Mouse (Mus musculus) forebrain, embryonic 12.5 days (tissue): ENCODE results near the gene Hist1h3e. TPM values are rescaled to one million over a fixed set of nuclear protein-coding genes. Genes with fewer than 3 reads are reported as not detected.
"Not testable (repeated sequence)": the region's sequence is repeated elsewhere in the genome, so short reads cannot be mapped to it uniquely, and the experiment has no call there.

Experiments
- ATAC-seq: fragments of 200-750 bp; cut with Nextera tagmentation; 2 replicates; pipeline ENCODE4 v1.8.0; 2017; ENCODE audit warnings: moderate TSS enrichment; ENCODE audit not compliant: low FRiP score
- H3K27ac ChIP-seq: fragments of 300-500 bp; sonication (generic); 2 replicates; pipeline ENCODE4 v1.5.1; 2016; ENCODE audit warnings: mild to moderate bottlenecking
- H3K27me3 ChIP-seq: fragments of 300-500 bp; sonication (generic); 2 replicates; pipeline ENCODE4 v1.6.1; 2016; ENCODE audit warnings: mild to moderate bottlenecking
- H3K36me3 ChIP-seq: fragments of 300-500 bp; sonication (generic); replicated peaks from 2 replicates; pipeline ENCODE4 v1.6.1; 2016; ENCODE audit warnings: mild to moderate bottlenecking
- H3K4me1 ChIP-seq: fragments of 300-500 bp; sonication (generic); 2 replicates; pipeline ENCODE4 v1.6.1; 2016
- H3K4me2 ChIP-seq: fragments of 300-500 bp; sonication (generic); 2 replicates; pipeline ENCODE4 v1.6.1; 2016; ENCODE audit warnings: mild to moderate bottlenecking, moderate library complexity
- H3K4me3 ChIP-seq: fragments of 300-500 bp; sonication (generic); replicated peaks from 2 replicates; pipeline ENCODE4 v1.5.1; 2016; ENCODE audit warnings: mild to moderate bottlenecking
- H3K9ac ChIP-seq: fragments of 300-500 bp; sonication (generic); 2 replicates; pipeline ENCODE4 v1.6.1; 2016; ENCODE audit warnings: mild to moderate bottlenecking
- H3K9me3 ChIP-seq: fragments of 300-500 bp; sonication (generic); 2 replicates; pipeline ENCODE4 v1.6.1; 2016
- WGBS: fragments of 180-500 bp; shearing (Covaris S2); methylation state at CpG from one replicate; pipeline ENCODE4 v1.1.7; 2016; 5-methylcytosine and 5-hydroxymethylcytosine counted together
- polyA plus RNA-seq: library from polyadenylated mRNA; unstranded; fragments of >200 nt; fragmentation: Nextera tagmentation; extraction: Ambion mirVana; gene quantifications from 2 replicates; pipeline ENCODE4 v1.2.1, GENCODE M21; 2016

Gene Hist1h3e
- polyA plus RNA-seq, 1 experiment from 2014 or later: 7.6 TPM

DNA sequence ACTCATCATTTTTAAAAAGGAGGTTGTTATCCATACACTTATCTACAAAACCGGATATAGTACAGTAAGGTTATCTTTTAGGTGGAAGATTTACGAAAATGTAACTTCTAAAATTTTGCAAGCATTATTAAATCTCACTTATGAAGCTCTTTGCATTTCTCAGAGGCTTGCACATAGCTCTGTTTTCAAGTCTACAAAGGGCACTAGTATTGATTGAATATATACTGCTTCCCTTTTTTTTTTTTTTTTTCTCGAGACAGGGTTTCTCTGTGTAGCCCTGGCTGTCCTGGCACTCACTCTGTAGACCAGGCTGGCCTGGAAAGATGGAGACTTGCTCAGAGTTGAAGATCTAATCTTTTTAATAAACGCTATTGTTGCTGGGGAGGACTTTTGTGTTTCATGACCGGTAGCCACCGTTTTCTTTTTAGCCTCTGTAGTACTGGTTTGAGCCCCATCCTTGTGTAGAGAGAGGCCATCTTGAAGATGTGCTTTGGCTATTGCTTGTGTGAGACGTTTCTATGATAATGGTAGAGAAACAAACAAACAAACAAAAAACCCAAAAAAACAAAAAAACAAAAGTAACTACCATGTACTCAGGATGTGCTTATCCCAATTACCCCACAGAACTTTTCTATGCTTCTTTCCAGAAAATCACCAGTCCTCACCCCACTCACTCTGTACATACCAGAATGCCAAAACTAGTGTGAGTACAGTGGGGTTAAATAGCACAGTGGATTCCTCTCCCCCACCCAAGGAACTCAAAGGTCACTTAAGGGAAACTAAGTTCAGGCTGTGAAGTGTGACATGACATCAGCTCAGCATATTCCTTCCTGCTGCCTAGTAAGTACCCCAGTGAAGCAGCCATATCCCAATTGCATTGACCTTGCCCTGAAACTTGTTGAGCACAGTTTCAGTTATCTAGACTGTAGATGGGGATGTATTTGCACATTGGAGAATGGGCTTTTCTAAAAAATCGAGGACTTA is 9.9 kb downstream of the Hist1h3e start:
- H3K4me1 ChIP-seq: peaks cover 23% of the 10 kb centered on the region
- WGBS: 46% methylated on average over 8 of the region's 8 CpGs

DNA sequence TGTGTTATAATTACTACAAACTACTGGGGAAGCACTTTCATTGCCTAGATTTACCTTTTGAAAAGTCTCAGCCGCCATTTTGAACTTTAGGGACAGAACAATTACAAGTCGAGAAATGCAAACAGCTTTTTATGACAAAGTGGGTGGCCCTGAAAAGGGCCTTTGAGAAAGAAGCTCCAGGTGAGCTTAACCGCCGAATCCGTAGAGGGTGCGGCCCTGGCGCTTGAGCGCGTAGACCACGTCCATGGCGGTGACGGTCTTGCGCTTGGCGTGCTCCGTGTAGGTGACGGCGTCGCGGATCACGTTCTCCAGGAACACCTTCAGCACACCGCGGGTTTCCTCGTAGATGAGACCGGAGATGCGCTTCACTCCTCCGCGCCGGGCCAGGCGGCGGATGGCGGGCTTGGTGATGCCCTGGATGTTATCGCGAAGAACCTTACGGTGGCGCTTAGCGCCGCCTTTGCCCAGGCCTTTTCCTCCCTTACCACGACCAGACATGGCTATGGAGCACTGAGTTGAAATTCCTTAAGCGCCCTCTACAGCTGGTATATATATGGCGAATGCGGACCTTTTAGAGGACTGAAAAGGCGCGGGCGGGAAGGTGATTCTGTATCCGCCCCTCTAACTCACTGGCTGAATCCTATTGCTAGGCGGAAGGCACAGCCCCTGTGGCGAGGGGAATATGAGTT is 10.9 kb downstream of the Hist1h3e start, which contains the start of gene Hist1h4f:
Gene Hist1h4f (minus strand): TSS at position 503 of the 689 bp plus-strand sequence.
- H3K9ac ChIP-seq: peak within 1 kb of the TSS; percentile 67
- H3K27me3 ChIP-seq, H3K9me3 ChIP-seq, H3K36me3 ChIP-seq: not testable (repeated sequence)
- H3K27ac ChIP-seq: peak within 1 kb of the TSS; percentile 94
- H3K4me3 ChIP-seq: peak within 1 kb of the TSS; percentile 45
- WGBS: under 1% methylated on average over 47 of the region's 47 CpGs
- peaks cover 18% of the 10 kb centered on the region for H3K4me1 ChIP-seq
- peak within 1 kb of the TSS; percentile 58 for H3K4me2 ChIP-seq
- peak; percentile 84 for ATAC-seq

More for the DNA sequence above, 9.9 kb downstream of the Hist1h3e start:
- peak overlapping the region; percentile 58 for H3K4me2 ChIP-seq
- H3K36me3 ChIP-seq: no peaks in the 10 kb centered on the region
- ATAC-seq: no peak
- H3K9ac ChIP-seq: 0 out of 2 replicates have a peak overlapping the region, but pooled peaks have one; percentile 67
- H3K4me3 ChIP-seq: peak overlapping the region; percentile 45
- H3K27me3 ChIP-seq: no peaks in the 10 kb centered on the region
- no peaks in the 10 kb centered on the region for H3K9me3 ChIP-seq
- peak overlapping the region; percentile 94 for H3K27ac ChIP-seq

DNA sequence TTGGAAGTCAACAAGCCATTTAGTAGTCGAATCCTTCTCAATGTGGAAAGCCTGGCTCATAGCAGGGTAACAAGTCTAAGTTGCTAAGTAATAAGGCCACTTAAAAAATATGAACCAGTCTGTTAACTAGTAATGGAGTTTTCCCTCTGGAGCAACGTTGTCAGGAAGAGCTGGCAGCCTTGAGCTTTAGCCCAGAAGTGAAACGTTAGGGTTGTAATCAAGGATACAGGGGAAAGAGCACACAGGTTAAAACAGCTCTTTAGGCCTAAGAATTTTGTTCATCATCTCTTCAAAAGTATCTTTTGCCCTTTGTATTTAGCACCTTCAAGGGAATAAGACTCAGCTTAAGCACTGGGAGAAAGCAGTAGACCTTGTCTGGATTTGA is 11.4 kb downstream of the Hist1h3e start:
- peaks cover 18% of the 10 kb centered on the region; the same call in 1 of the 2 replicates for H3K4me1 ChIP-seq
- no peaks in the 10 kb centered on the region for H3K36me3 ChIP-seq
- H3K27me3 ChIP-seq: no peaks in the 10 kb centered on the region
- peak overlapping the region; percentile 45 for H3K4me3 ChIP-seq
- 7% methylated on average over 3 of the region's 3 CpGs for WGBS
- peak overlapping the region; percentile 67 for H3K9ac ChIP-seq
- H3K27ac ChIP-seq: peak overlapping the region; percentile 94
- peak overlapping the region; percentile 58 for H3K4me2 ChIP-seq
- ATAC-seq: no peak
- no peaks in the 10 kb centered on the region for H3K9me3 ChIP-seq

DNA sequence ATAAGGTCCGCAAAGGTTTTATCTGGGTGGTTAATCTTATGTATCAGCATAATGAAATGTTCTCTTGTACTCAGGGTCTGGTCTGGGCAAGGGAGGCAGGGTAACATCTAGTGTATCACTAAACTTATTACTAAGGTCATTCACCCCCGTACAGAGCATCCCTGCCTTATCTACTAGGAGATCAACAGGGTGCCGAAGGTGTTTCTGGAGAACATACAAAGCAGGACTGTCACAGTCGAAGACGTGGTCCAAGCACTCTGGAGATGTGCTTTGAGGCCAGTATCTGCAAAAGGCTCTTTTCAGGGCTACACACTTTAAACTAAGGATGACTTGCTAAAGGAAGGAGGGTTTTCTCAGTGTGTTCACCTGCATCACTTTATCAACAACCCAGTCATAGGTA is 15.5 kb downstream of the Hist1h3e start:
- H3K27ac ChIP-seq: peak overlapping the region; percentile 14
- no peak overlapping the region for H3K4me3 ChIP-seq
- H3K9ac ChIP-seq: no peak overlapping the region
- no peaks in the 10 kb centered on the region for H3K9me3 ChIP-seq
- no peak overlapping the region for H3K4me2 ChIP-seq
- ATAC-seq: no peak
- H3K36me3 ChIP-seq: no peaks in the 10 kb centered on the region
- H3K4me1 ChIP-seq: peaks cover 17% of the 10 kb centered on the region
- 81% methylated on average over 5 of the region's 5 CpGs for WGBS
- no peaks in the 10 kb centered on the region for H3K27me3 ChIP-seq

DNA sequence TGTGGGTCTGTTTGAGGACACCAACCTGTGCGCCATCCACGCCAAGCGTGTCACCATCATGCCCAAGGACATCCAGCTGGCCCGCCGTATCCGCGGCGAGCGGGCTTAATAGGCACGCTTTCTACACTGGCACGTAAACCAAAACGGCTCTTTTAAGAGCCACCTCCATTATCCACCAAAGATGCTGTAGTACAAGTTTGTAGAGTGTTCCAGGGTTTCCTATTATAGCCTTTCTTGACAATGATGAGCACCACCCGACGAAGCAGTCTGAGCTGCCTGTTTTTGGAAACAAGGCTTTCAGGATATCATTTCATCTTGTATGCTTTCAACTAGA is 17.4 kb downstream of the Hist1h3e start:
- WGBS: 1% methylated on average over 13 of the region's 14 CpGs

DNA sequence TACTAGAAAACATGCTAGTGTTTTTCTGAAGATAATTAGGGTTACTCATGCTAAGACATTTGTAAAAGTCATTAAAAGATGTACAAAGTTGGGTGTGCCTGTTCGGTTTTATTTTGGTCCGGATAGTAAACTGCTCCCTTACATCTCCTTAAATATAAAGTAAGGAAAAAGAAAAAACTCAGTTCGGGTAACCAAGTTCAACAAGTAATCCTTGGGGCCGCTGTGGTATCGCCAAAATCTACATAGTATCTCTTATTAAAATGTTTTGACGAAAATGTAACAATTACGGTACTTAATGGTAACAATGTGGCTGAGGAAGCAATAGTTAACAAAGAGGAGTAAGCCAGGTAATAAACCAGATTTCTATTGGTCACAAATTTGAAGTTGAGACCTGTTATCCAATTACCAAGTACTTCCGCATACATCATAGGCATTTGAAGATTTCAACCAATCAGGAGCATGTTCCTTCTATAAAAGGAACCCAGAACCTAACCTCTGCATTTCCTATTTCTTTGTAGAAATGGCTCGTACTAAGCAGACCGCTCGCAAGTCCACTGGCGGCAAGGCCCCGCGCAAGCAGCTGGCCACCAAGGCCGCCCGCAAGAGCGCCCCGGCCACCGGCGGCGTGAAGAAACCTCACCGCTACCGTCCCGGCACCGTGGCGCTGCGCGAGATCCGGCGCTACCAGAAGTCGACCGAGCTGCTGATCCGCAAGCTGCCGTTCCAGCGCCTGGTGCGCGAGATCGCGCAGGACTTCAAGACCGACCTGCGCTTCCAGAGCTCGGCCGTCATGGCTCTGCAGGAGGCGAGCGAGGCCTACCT is 18.0 kb downstream of the Hist1h3e start, which contains the start of gene Hist1h3f:
Gene Hist1h3f (plus strand): TSS at position 88 of the 822 bp plus-strand sequence.
- peak within 1 kb of the TSS; percentile 94 for H3K27ac ChIP-seq
- H3K27me3 ChIP-seq: no peaks in the 10 kb centered on the region
- ATAC-seq: peak; percentile 95
- H3K4me2 ChIP-seq: peak within 1 kb of the TSS; percentile 62
- H3K9ac ChIP-seq: peak within 1 kb of the TSS; percentile 61
- under 1% methylated on average over 25 of the region's 45 CpGs for WGBS
- peak within 1 kb of the TSS; percentile 47 for H3K4me3 ChIP-seq
- peaks cover 10% of the 10 kb centered on the region; the same call in 1 of the 2 replicates for H3K4me1 ChIP-seq
- H3K9me3 ChIP-seq: no peaks in the 10 kb centered on the region
- no peaks in the 10 kb centered on the region for H3K36me3 ChIP-seq

More for the DNA sequence above, 17.4 kb downstream of the Hist1h3e start:
- Histone ChIP-seq H3K4me2 (peak overlapping the region; percentile 62), H3K4me3 (peak overlapping the region; percentile 47), H3K4me1 (peaks cover 10% of the 10 kb centered on the region; the same call in 1 of the 2 replicates), H3K27ac (peak overlapping the region; percentile 94), H3K9ac (peak overlapping the region; percentile 57; the same call in 1 of the 2 replicates)
- H3K9me3 ChIP-seq, H3K36me3 ChIP-seq, H3K27me3 ChIP-seq: not testable (repeated sequence)
- ATAC-seq: peak; percentile 1; the same call in 1 of the 2 replicates

DNA sequence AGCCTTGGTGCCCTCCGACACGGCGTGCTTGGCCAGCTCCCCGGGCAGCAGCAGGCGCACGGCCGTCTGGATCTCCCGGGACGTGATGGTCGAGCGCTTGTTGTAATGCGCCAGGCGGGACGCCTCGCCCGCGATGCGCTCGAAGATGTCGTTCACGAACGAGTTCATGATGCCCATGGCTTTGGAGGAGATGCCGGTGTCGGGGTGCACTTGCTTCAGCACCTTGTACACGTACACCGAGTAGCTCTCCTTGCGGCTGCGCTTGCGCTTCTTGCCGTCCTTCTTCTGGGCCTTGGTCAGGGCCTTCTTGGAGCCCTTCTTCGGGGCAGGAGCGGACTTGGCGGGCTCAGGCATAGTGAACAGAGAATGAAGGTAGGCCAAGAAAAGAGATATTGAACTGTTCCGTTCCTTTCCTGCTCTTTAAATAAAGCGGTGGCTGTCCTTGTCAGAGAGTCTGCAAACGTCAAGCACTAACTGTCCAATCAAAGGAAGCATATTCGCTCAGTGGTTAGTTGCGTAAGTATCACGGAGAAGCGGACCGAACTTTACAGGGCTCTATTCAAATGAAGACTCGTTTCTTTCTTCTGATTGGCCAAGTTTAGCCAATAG is 19.1 kb downstream of the Hist1h3e start, which contains the start of gene Hist1h2bh:
Gene Hist1h2bh (minus strand): TSS at position 394 of the 609 bp plus-strand sequence.
- not testable (repeated sequence) for H3K27me3 ChIP-seq, H3K36me3 ChIP-seq, H3K9me3 ChIP-seq
- under 1% methylated on average over 42 of the region's 42 CpGs for WGBS
- Histone ChIP-seq H3K4me1 (peaks cover 10% of the 10 kb centered on the region; the same call in 1 of the 2 replicates), H3K9ac (peak within 1 kb of the TSS; percentile 61), H3K4me2 (peak within 1 kb of the TSS; percentile 62), H3K4me3 (peak within 1 kb of the TSS; percentile 47), H3K27ac (peak within 1 kb of the TSS; percentile 92)
- peak; percentile 92 for ATAC-seq

DNA sequence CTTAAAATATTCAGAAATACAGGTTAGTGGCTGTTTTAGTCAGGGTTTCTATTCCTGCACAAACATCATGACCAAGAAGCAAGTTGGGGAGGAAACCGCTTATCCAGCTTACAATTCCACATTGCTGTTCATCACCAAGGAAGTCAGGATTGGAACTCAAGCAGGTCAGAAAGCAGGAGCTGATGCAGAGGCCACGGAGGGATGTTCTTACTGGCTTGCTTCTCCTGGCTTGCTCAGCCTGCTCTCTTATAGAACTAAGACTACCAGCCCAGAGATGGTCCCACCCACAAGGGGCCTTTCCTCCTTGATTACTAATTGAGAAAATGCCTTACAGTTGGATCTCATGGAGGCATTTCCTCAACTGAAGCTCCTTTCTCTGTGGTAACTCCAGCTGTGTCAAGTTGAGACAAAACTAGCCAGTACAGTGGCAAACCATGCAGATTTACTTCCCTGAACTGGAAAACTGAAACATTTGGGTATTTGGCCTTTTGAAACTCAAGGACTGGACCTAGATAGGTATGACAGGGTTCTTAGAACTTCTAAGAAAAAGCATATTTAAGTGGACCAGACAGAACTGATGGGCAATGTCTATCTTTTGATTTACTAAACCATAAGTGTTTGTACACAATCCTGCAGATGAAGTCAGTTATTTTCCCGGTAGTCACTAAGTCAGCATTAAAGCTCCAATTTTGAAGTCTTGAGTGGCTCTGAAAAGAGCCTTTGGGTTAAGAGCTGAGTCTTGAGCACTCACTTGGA is 19.8 kb downstream of the Hist1h3e start:
- not testable (repeated sequence) for ATAC-seq

DNA sequence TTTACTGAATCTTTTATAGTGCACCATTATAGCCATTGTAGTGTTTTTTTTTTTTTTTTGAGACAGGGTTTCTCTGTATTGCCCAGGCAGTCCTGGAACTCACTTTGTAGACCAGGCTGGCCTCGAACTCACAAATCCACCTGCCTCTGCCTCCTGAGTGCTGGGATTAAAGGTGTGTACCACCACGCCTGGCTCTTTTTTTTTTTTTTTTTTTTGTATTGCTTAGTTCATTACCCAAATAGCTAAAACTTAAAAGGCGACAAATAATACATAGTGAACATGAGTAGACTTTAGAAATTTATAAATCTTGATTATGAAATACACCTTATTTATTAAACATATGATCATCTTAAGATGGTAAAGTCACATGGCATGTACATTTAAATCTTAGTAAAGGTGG is 20.7 kb downstream of the Hist1h3e start:
- ATAC-seq: no peak
- H3K9me3 ChIP-seq: no peaks in the 10 kb centered on the region
- H3K36me3 ChIP-seq: no peaks in the 10 kb centered on the region
- no peak overlapping the region for H3K27ac ChIP-seq
- H3K27me3 ChIP-seq: no peaks in the 10 kb centered on the region
- no peak overlapping the region for H3K4me2 ChIP-seq
- 83% methylated on average over 3 of the region's 3 CpGs for WGBS
- no peak overlapping the region for H3K4me3 ChIP-seq
- no peak overlapping the region for H3K9ac ChIP-seq
- peaks cover 19% of the 10 kb centered on the region; the same call in 1 of the 2 replicates for H3K4me1 ChIP-seq

More for the DNA sequence above, 19.8 kb downstream of the Hist1h3e start:
- peak overlapping the region; percentile 61 for H3K9ac ChIP-seq
- H3K4me2 ChIP-seq: peak overlapping the region; percentile 62
- H3K4me1 ChIP-seq: peaks cover 12% of the 10 kb centered on the region; the same call in 1 of the 2 replicates
- peak overlapping the region; percentile 45 for H3K4me3 ChIP-seq
- H3K27me3 ChIP-seq, H3K9me3 ChIP-seq, H3K36me3 ChIP-seq: not testable (repeated sequence)
- peak overlapping the region; percentile 91 for H3K27ac ChIP-seq
- WGBS: 5% methylated on average over 3 of the region's 3 CpGs

DNA sequence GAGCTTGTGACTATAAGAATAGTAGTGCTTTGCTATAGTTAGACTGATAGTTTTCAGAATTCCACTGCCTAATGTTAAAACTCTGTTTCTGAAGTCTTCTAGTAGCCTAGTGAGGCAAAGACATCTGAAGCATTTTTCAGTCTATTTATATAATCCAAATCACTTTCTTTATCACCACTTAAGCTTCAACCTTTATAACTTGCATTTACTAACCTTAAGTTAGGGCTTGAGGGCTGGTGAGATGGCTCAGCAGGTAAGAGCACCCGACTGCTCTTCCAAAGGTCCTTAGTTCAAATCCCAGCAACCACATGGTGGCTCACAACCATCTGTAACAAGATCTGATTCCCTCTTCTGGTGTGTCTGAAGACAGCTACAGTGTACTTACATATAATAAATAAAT is 22.3 kb downstream of the Hist1h3e start:
- not testable (repeated sequence) for H3K9ac ChIP-seq, H3K36me3 ChIP-seq, ATAC-seq, H3K27me3 ChIP-seq, H3K27ac ChIP-seq, H3K4me2 ChIP-seq, H3K9me3 ChIP-seq, H3K4me3 ChIP-seq
- 70% methylated on average over 1 of the region's 1 CpGs for WGBS
- peaks cover 21% of the 10 kb centered on the region for H3K4me1 ChIP-seq
